Mouse (Mus musculus): ENCODE results near the gene Fgfr3. TPM values are rescaled to one million over a fixed set of nuclear protein-coding genes. Genes with fewer than 3 reads are reported as not detected.

Gene Fgfr3
- polyA plus RNA-seq, 1 experiment = 4.0 TPM

- H3K9me3 ChIP-seq (replicated peaks; ENCODE audit: control insufficient read depth, insufficient read depth, low read length, poor library complexity, severe bottlenecking) = no peaks in the 10 kb centered on the region
- TF ChIP-seq CTCF (IDR thresholded peaks at IDR 0.05; ENCODE audit: low read depth, low read length) (no peak), POLR2A (IDR thresholded peaks at IDR 0.05; ENCODE audit: insufficient read depth, low read length) (no peak), EP300 (IDR thresholded peaks at IDR 0.05; ENCODE audit: insufficient read depth, low read depth, low read length) (no peak)
- H3K36me3 ChIP-seq (ENCODE audit: control insufficient read depth, insufficient read depth, low read length, poor library complexity, severe bottlenecking) = no peaks in the 10 kb centered on the region
- no peaks in the 10 kb centered on the region for H3K27me3 ChIP-seq (ENCODE audit: control insufficient read depth, insufficient read depth, low read length, poor library complexity, severe bottlenecking)
- H3K9ac ChIP-seq (ENCODE audit: low read depth, poor library complexity, severe bottlenecking) = no peak overlapping the region
- H3K4me3 ChIP-seq (ENCODE audit: low read depth, low read length) = no peak overlapping the region
- no peaks in the 10 kb centered on the region for H3K4me1 ChIP-seq (ENCODE audit: control insufficient read depth, insufficient read depth, low read length)
- no peak overlapping the region for H3K27ac ChIP-seq (ENCODE audit: insufficient read depth, low read length)
Observed at GRCm38 (mm10) chr5:33735412-33736092, 14.1 kb downstream of the Fgfr3 start.

GRCm38 (mm10) chr5:33736230-33736629 lies 14.8 kb downstream of the Fgfr3 start:
- H3K27me3 ChIP-seq (ENCODE audit: control insufficient read depth, insufficient read depth, low read length, poor library complexity, severe bottlenecking) = no peaks in the 10 kb centered on the region
- no peak overlapping the region for H3K4me3 ChIP-seq (ENCODE audit: low read depth, low read length)
- no peaks in the 10 kb centered on the region for H3K4me1 ChIP-seq (ENCODE audit: control insufficient read depth, insufficient read depth, low read length)
- TF ChIP-seq POLR2A (IDR thresholded peaks at IDR 0.05; ENCODE audit: insufficient read depth, low read length) = no peak
- TF ChIP-seq CTCF (IDR thresholded peaks at IDR 0.05; ENCODE audit: low read depth, low read length) = no peak
- no peak for TF ChIP-seq EP300 (IDR thresholded peaks at IDR 0.05; ENCODE audit: insufficient read depth, low read depth, low read length)
- no peak overlapping the region for H3K27ac ChIP-seq (ENCODE audit: insufficient read depth, low read length)
- H3K9me3 ChIP-seq (replicated peaks; ENCODE audit: control insufficient read depth, insufficient read depth, low read length, poor library complexity, severe bottlenecking) = no peaks in the 10 kb centered on the region
- H3K9ac ChIP-seq (ENCODE audit: low read depth, poor library complexity, severe bottlenecking) = no peak overlapping the region
- H3K36me3 ChIP-seq (ENCODE audit: control insufficient read depth, insufficient read depth, low read length, poor library complexity, severe bottlenecking) = no peaks in the 10 kb centered on the region

DNA sequence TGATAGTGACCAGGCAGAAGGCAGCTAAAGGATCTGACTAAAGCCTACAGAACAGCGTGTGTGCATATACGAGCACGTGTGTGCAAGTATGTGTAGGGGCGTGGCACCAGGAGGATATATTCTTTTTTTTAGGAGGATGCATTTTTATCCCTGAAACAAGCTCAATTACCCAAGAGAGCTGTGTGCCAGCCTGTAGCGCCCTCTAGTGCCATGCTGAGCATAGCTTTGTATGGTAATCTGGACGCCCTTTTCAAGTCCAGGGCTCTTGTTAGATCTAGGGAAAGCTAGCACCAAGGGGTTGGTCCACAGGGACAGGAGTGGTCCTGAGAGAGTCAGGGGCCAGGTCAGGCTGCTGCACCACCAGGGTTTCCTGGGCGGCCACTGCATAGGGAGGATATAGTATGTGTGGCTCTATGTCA lies 16.4 kb downstream of the Fgfr3 start:
- no peak overlapping the region for H3K27ac ChIP-seq (ENCODE audit: insufficient read depth, low read length)
- H3K4me1 ChIP-seq (ENCODE audit: control insufficient read depth, insufficient read depth, low read length) = no peaks in the 10 kb centered on the region
- H3K36me3 ChIP-seq (ENCODE audit: control insufficient read depth, insufficient read depth, low read length, poor library complexity, severe bottlenecking) = peaks cover 4% of the 10 kb centered on the region; the same call in 1 of the 2 replicates
- H3K27me3 ChIP-seq (ENCODE audit: control insufficient read depth, insufficient read depth, low read length, poor library complexity, severe bottlenecking) = no peaks in the 10 kb centered on the region
- TF ChIP-seq EP300 (IDR thresholded peaks at IDR 0.05; ENCODE audit: insufficient read depth, low read depth, low read length) = no peak
- TF ChIP-seq CTCF (IDR thresholded peaks at IDR 0.05; ENCODE audit: low read depth, low read length) = peak; percentile 84
- TF ChIP-seq POLR2A (IDR thresholded peaks at IDR 0.05; ENCODE audit: insufficient read depth, low read length) = no peak
- no peaks in the 10 kb centered on the region for H3K9me3 ChIP-seq (replicated peaks; ENCODE audit: control insufficient read depth, insufficient read depth, low read length, poor library complexity, severe bottlenecking)
- H3K9ac ChIP-seq (ENCODE audit: low read depth, poor library complexity, severe bottlenecking) = no peak overlapping the region
- no peak overlapping the region for H3K4me3 ChIP-seq (ENCODE audit: low read depth, low read length)

DNA sequence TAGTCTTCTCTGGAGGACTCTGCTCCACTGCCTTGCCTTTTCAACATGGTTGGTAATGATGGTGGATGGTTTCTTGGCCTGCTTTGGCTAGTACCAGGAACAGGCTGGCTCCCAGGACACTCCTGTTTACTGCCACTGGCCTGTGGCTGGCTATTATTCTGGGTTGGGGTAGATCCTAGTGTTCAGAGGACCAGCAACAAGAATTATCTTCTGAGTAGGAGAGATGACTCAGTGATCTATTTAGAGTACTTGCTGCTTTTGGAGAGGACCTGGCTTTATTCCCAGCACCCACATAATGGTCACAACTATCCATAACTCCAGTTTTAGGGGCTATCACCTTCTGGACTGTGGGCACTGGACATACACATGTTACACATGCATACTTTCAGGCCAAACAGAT lies 16.9 kb downstream of the Fgfr3 start:
- H3K36me3 ChIP-seq (ENCODE audit: control insufficient read depth, insufficient read depth, low read length, poor library complexity, severe bottlenecking) = peaks cover 4% of the 10 kb centered on the region; the same call in 1 of the 2 replicates

DNA sequence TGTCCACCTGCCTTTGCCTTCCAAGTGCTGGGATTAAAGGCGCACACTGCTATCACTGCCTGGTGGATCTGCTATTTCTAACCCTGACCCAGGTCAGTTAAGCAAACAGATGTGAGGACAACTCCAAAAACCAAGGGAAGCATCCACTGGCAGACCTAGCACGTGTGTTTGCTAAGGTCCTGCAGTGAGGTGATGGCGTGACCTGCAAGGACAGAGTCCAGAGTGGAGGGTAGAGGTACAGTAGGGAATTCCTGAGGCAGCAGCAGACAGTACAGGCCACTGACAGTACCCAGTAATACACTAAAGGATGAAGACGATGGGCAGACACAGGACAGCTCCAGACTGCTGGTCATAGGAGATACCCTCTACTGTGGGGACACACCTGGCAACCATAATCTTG lies 19.1 kb downstream of the Fgfr3 start:
- Histone ChIP-seq H3K27me3 (ENCODE audit: control insufficient read depth, insufficient read depth, low read length, poor library complexity, severe bottlenecking) (no peaks in the 10 kb centered on the region), H3K4me1 (ENCODE audit: control insufficient read depth, insufficient read depth, low read length) (no peaks in the 10 kb centered on the region), H3K4me3 (ENCODE audit: low read depth, low read length) (no peak overlapping the region), H3K9me3 (replicated peaks; ENCODE audit: control insufficient read depth, insufficient read depth, low read length, poor library complexity, severe bottlenecking) (no peaks in the 10 kb centered on the region), H3K27ac (ENCODE audit: insufficient read depth, low read length) (no peak overlapping the region), H3K9ac (ENCODE audit: low read depth, poor library complexity, severe bottlenecking) (no peak overlapping the region), H3K36me3 (ENCODE audit: control insufficient read depth, insufficient read depth, low read length, poor library complexity, severe bottlenecking) (peaks cover 5% of the 10 kb centered on the region)
- TF ChIP-seq EP300 (IDR thresholded peaks at IDR 0.05; ENCODE audit: insufficient read depth, low read depth, low read length) (no peak), POLR2A (IDR thresholded peaks at IDR 0.05; ENCODE audit: insufficient read depth, low read length) (no peak), CTCF (IDR thresholded peaks at IDR 0.05; ENCODE audit: low read depth, low read length) (no peak)

More for the DNA sequence above, 16.9 kb downstream of the Fgfr3 start:
- Histone ChIP-seq H3K4me1 (ENCODE audit: control insufficient read depth, insufficient read depth, low read length) (no peaks in the 10 kb centered on the region), H3K4me3 (ENCODE audit: low read depth, low read length) (no peak overlapping the region), H3K27ac (ENCODE audit: insufficient read depth, low read length) (no peak overlapping the region), H3K9me3 (replicated peaks; ENCODE audit: control insufficient read depth, insufficient read depth, low read length, poor library complexity, severe bottlenecking) (no peaks in the 10 kb centered on the region), H3K27me3 (ENCODE audit: control insufficient read depth, insufficient read depth, low read length, poor library complexity, severe bottlenecking) (no peaks in the 10 kb centered on the region), H3K9ac (ENCODE audit: low read depth, poor library complexity, severe bottlenecking) (no peak overlapping the region)
- TF ChIP-seq EP300 (IDR thresholded peaks at IDR 0.05; ENCODE audit: insufficient read depth, low read depth, low read length) = no peak
- no peak for TF ChIP-seq CTCF (IDR thresholded peaks at IDR 0.05; ENCODE audit: low read depth, low read length)
- no peak for TF ChIP-seq POLR2A (IDR thresholded peaks at IDR 0.05; ENCODE audit: insufficient read depth, low read length)

- no peak overlapping the region for H3K9ac ChIP-seq (ENCODE audit: low read depth, poor library complexity, severe bottlenecking)
- peaks cover 20% of the 10 kb centered on the region for H3K36me3 ChIP-seq (ENCODE audit: control insufficient read depth, insufficient read depth, low read length, poor library complexity, severe bottlenecking)
- H3K9me3 ChIP-seq (replicated peaks; ENCODE audit: control insufficient read depth, insufficient read depth, low read length, poor library complexity, severe bottlenecking) = no peaks in the 10 kb centered on the region
- no peaks in the 10 kb centered on the region for H3K27me3 ChIP-seq (ENCODE audit: control insufficient read depth, insufficient read depth, low read length, poor library complexity, severe bottlenecking)
- H3K27ac ChIP-seq (ENCODE audit: insufficient read depth, low read length) = no peak overlapping the region
- H3K4me1 ChIP-seq (ENCODE audit: control insufficient read depth, insufficient read depth, low read length) = no peaks in the 10 kb centered on the region
- TF ChIP-seq CTCF (IDR thresholded peaks at IDR 0.05; ENCODE audit: low read depth, low read length) = no peak
- no peak for TF ChIP-seq POLR2A (IDR thresholded peaks at IDR 0.05; ENCODE audit: insufficient read depth, low read length)
- H3K4me3 ChIP-seq (ENCODE audit: low read depth, low read length) = no peak overlapping the region
Observed at GRCm38 (mm10) chr5:33743481-33743880, 22.0 kb downstream of the Fgfr3 start.

Measured in ES-Bruce4 (cell line).